Mouse (Mus musculus) brain, embryonic 14.5 days (tissue): ENCODE measurements around the gene Tstd2. TPM values are rescaled to one million over a fixed set of nuclear protein-coding genes. Genes with fewer than 3 reads are reported as not detected.

Experiments
- DNase-seq: peaks from one replicate; pipeline ENCODE4 v3.0.0-alpha.2; 2011; ENCODE audit warnings: low read depth
- CTCF ChIP-seq: fragments of 200-500 bp; IDR thresholded peaks from 2 replicates; pipeline ENCODE4 v1.5.1; 2012; ENCODE audit warnings: inconsistent platforms, mild to moderate bottlenecking, moderate library complexity, borderline replicate concordance; ENCODE audit not compliant: insufficient read depth, insufficient read length; ENCODE audit errors: extremely low read depth
- POLR2A ChIP-seq: fragments of 200-500 bp; IDR thresholded peaks from 2 replicates; pipeline ENCODE4 v1.6.1; 2012; ENCODE audit warnings: mild to moderate bottlenecking, inconsistent platforms, borderline replicate concordance; ENCODE audit not compliant: poor library complexity, insufficient read depth, insufficient read length, severe bottlenecking; ENCODE audit errors: extremely low read depth
- polyA plus RNA-seq: library from polyadenylated mRNA; depleted of rRNA; stranded (reverse); fragments of >200 nt; gene quantifications from 2 replicates; pipeline ENCODE4 v1.2.3, GENCODE M21; 2012

Tstd2 gene
- polyA plus RNA-seq, 1 experiment = 30.2 TPM

DNA sequence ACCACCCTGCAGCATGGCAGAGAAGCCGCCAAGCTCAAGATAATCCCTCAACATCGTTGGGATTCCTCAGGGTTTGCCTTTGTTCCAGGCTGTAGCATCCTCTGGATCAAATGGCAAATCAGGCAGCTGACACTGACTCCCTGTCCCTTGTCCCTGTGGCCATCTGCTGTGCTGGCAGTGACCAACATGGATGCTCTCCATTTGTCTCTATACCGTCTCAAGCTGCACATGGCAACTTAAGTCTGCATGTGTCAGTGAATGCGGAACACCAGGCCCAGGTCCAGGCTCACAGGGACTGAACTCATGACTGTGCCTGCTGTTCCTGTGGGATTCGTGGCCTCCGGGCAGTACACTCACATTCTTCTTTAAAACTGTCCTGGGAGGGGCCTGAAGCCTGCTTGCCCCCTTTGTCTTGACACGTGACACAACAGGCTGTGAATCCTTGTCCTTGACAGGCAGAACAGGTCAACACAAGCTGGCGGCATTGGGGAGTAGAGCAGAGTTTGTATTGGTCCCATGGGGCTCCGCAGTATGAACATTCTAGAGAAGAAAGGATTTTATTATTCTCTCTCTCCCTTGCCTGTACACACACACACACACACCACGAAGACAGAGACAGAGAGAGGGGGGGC lies 21.8 kb downstream of the Tstd2 start:
- TF ChIP-seq CTCF (no peak), POLR2A (no peak)
- peak; percentile 11 for DNase-seq

DNA sequence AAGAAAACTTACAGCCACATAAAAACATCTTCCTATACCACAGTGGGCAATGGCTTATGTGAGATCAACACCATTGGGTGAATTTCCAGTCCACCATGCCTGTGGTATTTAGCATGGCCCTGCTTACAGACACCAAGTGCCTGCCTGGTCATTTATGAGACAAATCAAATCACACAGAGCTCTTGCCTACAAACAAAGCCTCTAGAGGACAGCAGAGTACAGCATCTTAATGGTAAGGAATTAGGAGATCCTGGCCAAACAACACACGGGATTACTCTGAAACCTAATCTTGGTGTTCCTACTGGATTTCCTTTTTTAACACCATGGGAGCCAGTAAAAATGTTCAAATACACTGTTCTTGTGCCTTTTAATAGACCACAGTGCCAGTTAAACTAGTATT lies 23.2 kb downstream of the Tstd2 start:
- no peak for DNase-seq
- TF ChIP-seq POLR2A (no peak), CTCF (no peak)

DNA sequence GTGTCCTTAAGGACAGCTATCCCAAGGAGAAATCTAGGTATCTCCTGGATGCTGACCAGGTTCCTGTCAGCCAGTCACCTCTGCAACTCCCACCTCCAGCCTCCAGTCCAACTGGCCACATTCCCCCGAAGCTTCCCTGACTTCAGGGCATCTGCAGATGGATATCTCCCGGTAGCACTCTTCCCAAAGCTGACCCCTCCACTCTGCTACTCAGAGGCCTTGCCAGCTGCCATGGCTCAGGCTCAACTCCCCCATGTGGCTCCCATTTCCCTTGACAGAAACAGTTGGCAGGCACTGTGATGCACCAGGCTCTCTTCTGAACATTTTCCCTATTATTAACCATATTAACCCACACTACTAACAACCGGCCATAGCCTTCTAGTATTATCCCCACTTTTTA lies 27.1 kb downstream of the Tstd2 start:
- DNase-seq = no peak
- TF ChIP-seq CTCF = no peak
- TF ChIP-seq POLR2A = no peak

GRCm38 (mm10) chr4:46110084-46110483 lies 28.4 kb downstream of the Tstd2 start:
- no peak for DNase-seq
- TF ChIP-seq POLR2A = no peak
- no peak for TF ChIP-seq CTCF

DNA sequence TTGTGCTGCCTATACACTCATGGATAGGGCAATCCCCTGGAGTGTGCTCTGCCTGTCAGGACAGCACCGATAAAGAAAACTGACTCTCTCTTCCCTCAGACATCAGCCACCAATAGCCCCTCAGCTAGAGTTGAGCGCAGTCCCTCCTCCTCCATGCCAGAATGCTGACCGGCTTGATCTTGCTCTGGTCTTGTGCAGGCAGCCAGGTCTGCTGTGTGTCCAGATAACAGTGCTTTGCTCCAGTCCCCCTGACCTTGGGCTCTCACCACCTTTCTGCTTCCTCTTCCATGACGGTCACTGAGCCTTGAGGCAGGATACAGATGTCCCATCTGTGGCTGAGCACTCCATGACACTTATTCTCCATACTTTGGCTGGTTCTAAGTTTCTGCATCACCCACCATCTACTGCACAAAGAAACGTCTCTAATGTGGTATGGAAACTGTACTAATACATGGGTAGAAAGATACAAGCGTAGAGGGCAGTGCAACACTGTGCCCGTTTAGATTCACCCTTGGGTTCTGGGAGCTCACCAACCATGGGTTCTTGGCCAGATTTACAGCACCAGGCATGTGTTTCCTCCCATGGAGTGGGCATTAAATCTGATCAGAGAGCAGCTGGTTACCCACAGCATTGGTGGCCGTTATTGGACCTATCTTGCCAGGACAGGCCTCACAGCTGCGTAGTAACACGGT lies 36.3 kb downstream of the Tstd2 start:
- DNase-seq = no peak
- no peak for TF ChIP-seq POLR2A
- TF ChIP-seq CTCF = no peak

GRCm38 (mm10) chr4:46101211-46101711 lies 37.2 kb downstream of the Tstd2 start:
- no peak for DNase-seq
- TF ChIP-seq CTCF (no peak), POLR2A (no peak)

DNA sequence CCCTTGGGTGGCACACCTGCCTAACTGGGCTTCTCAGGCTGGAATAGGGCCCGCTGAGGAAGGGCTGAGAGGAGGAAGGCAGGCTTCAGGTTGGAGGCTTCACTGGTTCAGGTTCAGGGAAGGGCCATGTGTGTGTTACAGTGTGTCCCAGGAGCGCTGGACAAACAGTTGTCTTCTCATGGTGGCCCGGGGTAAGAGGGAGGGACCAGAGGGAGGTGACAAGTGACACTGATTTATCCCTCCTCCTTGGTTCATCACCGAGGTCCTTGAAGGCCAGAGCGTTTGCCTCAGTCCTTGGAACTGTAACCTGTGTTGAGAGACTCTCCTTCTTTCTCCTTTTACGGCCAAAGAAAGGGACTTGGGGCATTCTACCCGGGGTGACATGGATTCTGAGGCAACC lies 38.0 kb downstream of the Tstd2 start:
- no peak for DNase-seq

DNA sequence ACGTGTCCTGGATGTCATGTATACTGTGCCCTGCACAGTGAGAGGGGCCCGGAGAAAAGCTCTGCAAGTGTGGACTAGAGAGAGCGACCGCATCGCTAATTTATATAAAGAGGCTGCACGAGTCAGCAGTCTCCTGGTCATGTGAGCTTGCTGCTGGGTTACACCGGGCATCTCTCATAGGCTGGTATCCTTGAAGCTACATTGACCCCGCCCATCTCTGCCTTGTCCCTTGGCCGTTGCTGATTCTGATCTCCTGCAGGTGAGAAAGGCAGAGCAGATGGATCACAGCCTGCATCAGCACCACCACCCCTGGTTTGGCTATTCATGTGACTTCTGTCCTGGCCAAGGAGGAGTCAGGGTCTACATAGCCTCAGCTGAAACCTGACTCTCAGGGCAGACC lies 39.4 kb downstream of the Tstd2 start:
- TF ChIP-seq POLR2A (no peak), CTCF (no peak)
- no peak for DNase-seq

More for the DNA sequence above, 38.0 kb downstream of the Tstd2 start:
- TF ChIP-seq POLR2A (no peak), CTCF (no peak)

DNA sequence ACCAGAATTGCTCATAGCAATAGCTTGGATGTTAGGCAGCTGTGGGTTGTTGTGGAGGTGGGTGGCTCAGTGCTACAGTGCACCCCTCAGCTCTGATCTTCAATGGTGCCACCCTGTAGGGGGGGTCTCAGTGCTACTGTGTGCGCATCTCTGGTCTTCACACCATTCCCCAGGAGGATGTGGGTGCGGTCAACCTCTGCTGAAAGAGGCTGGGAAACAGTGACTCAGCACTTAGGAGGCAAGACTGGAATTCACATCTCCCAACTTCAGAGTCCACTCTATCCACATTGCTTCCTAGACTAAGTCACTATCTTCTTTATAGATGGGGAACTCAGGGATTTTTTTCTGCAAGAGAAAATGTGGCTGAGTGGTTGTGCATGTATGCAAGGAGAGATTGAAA lies 40.9 kb downstream of the Tstd2 start:
- DNase-seq = no peak
- no peak for TF ChIP-seq CTCF
- no peak for TF ChIP-seq POLR2A

DNA sequence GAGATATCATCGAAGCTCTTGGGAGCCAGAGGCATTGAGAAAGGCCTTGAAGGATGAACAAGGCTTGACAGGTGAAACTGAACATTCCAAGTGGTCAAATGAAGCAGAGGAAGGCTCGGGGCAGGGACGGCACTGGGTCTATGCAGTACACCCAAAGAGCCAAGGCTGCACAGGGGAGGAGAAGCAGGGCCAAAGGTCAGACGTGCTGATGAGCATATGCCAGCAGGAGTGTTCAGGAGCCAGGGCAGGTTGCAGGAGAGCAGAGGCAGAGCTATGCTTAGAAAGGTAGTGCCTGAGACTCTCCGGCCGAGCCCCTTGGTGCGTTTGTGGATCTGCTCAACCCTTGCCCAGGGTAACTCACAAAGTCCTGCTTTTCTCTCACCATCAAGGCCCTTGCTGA lies 41.9 kb downstream of the Tstd2 start:
- no peak for DNase-seq
- TF ChIP-seq CTCF = no peak
- TF ChIP-seq POLR2A = no peak

DNA sequence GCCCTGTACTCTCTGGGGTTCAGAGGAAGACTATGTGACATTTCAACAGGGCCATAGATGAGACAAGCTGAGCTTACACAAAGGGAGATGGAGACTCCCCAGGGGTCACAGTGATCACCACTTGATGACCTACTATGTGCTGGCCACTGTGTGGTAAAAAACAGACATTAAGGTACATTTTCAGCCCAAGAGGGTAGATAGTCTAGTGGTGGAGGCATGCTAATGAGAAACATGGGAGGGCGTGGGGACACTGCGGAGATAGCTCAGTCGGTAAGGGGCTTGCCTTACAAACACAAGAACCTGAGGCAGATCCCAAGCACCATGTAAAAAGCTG lies 42.7 kb downstream of the Tstd2 start:
- no peak for DNase-seq
- TF ChIP-seq POLR2A (no peak), CTCF (no peak)

DNA sequence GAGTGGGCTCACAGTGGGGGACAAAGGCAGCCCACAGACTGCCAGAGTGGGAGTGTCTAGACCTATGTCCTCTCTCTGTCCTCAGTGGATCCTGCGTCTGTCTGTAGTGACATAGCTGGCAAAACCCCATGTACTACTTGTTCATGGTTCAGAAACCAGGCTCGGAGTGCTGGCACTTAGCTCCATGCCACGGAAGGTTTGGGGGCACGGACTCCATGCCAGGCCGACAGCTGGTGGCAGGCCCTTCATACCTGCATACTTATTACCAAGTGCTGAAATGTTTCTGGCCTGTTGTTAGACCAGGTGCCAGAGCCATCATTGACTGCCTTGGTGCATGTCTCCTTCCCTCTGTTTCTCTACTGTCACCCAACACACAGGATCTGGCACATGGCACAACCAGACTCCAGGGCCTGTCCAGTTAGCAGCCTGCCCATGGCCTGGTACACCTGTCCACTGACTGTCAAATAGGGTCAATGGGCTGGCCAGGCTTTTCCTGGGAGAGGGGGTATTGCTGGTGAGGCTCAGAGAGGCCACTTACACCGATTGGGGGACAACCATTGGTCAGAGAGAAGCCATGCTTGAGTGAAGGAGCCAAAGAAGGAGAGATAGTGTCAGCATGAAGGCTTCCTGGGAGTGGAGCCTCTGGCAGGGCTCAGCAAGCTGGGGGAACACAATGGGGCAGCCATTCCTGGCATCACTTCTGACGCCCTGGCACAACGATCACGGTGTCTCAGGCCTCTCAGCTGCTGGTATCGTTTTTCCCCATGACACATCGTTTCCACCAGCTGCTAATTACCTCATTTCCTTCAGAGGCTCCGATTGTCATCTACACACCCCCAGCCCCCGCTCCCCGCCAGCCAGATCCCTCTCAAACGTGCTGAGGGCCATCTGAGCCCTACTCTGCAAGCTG lies 43.3 kb downstream of the Tstd2 start:
- peak; percentile 80 for DNase-seq
- TF ChIP-seq CTCF (no peak), POLR2A (no peak)

- DNase-seq = no peak
- TF ChIP-seq POLR2A (no peak), CTCF (no peak)
Measured at GRCm38 (mm10) chr4:46092429-46093076, 45.9 kb downstream of the Tstd2 start.
